Mouse (Mus musculus): Measurements from ENCODE around the gene Slbp. TPM values are rescaled to one million over a fixed set of nuclear protein-coding genes. Genes with fewer than 3 reads are reported as not detected.

Gene Slbp
- polyA plus RNA-seq, 1 experiment from 2014 or later, result 270 TPM

GRCm38 (mm10) chr5:33692393-33692792, 40.0 kb upstream of the Slbp start:
- Histone ChIP-seq H3K27ac (replicated peaks) (no peak overlapping the region), H3K9me3 (replicated peaks) (no peaks in the 10 kb centered on the region), H3K4me3 (replicated peaks) (no peak overlapping the region), H3K36me3 (replicated peaks) (no peaks in the 10 kb centered on the region), H3K27me3 (peaks cover 53% of the 10 kb centered on the region), H3K4me1 (replicated peaks) (peaks cover 43% of the 10 kb centered on the region), H3K4me2 (peak overlapping the region; percentile 10; the same call in 1 of the 2 replicates), H3K9ac (no peak overlapping the region)
- ATAC-seq (ENCODE audit: insufficient read depth), result no peak
- 12% methylated on average over 24 of the region's 24 CpGs for WGBS (ENCODE audit: insufficient replicate concordance)

- 75% methylated on average over 11 of the region's 11 CpGs for WGBS (ENCODE audit: insufficient replicate concordance)
- no peaks in the 10 kb centered on the region for H3K36me3 ChIP-seq (replicated peaks)
- H3K27ac ChIP-seq (replicated peaks), result no peak overlapping the region
- no peak overlapping the region for H3K4me2 ChIP-seq
- H3K27me3 ChIP-seq, result peaks cover 30% of the 10 kb centered on the region
- no peaks in the 10 kb centered on the region for H3K9me3 ChIP-seq (replicated peaks)
- ATAC-seq (ENCODE audit: insufficient read depth), result no peak
- H3K4me1 ChIP-seq (replicated peaks), result peaks cover 40% of the 10 kb centered on the region
- H3K9ac ChIP-seq, result no peak overlapping the region
- H3K4me3 ChIP-seq (replicated peaks), result no peak overlapping the region
Observed at GRCm38 (mm10) chr5:33689852-33690645, 37.7 kb upstream of the Slbp start.

GRCm38 (mm10) chr5:33689221-33689844, 37.0 kb upstream of the Slbp start:
- ATAC-seq (ENCODE audit: insufficient read depth), result no peak
- H3K9ac ChIP-seq, result no peak overlapping the region
- no peaks in the 10 kb centered on the region for H3K36me3 ChIP-seq (replicated peaks)
- peaks cover 23% of the 10 kb centered on the region for H3K27me3 ChIP-seq
- H3K4me1 ChIP-seq (replicated peaks), result peaks cover 36% of the 10 kb centered on the region
- no peak overlapping the region for H3K27ac ChIP-seq (replicated peaks)
- no peaks in the 10 kb centered on the region for H3K9me3 ChIP-seq (replicated peaks)
- WGBS (ENCODE audit: insufficient replicate concordance), result 73% methylated on average over 20 of the region's 20 CpGs
- no peak overlapping the region for H3K4me2 ChIP-seq
- no peak overlapping the region for H3K4me3 ChIP-seq (replicated peaks)

- no peaks in the 10 kb centered on the region for H3K9me3 ChIP-seq (replicated peaks)
- H3K4me2 ChIP-seq, result no peak overlapping the region
- H3K4me1 ChIP-seq (replicated peaks), result peaks cover 33% of the 10 kb centered on the region
- peaks cover 16% of the 10 kb centered on the region for H3K27me3 ChIP-seq
- ATAC-seq (ENCODE audit: insufficient read depth), result no peak
- 58% methylated on average over 14 of the region's 14 CpGs for WGBS (ENCODE audit: insufficient replicate concordance)
- no peak overlapping the region for H3K4me3 ChIP-seq (replicated peaks)
- no peak overlapping the region for H3K27ac ChIP-seq (replicated peaks)
- H3K36me3 ChIP-seq (replicated peaks), result no peaks in the 10 kb centered on the region
- H3K9ac ChIP-seq, result no peak overlapping the region
Observed at GRCm38 (mm10) chr5:33688278-33689220, 36.2 kb upstream of the Slbp start.

GRCm38 (mm10) chr5:33687142-33687541, 34.8 kb upstream of the Slbp start:
- WGBS (ENCODE audit: insufficient replicate concordance), result 48% methylated on average over 4 of the region's 4 CpGs
- Histone ChIP-seq H3K4me1 (replicated peaks) (peaks cover 31% of the 10 kb centered on the region), H3K27ac (replicated peaks) (no peak overlapping the region), H3K4me2 (no peak overlapping the region), H3K9ac (no peak overlapping the region), H3K27me3 (peaks cover 2% of the 10 kb centered on the region), H3K9me3 (replicated peaks) (no peaks in the 10 kb centered on the region), H3K4me3 (replicated peaks) (no peak overlapping the region), H3K36me3 (replicated peaks) (no peaks in the 10 kb centered on the region)
- peak; percentile 49 for ATAC-seq (ENCODE audit: insufficient read depth)

- WGBS (ENCODE audit: insufficient replicate concordance), result 82% methylated on average over 4 of the region's 4 CpGs
- Histone ChIP-seq H3K36me3 (replicated peaks) (no peaks in the 10 kb centered on the region), H3K4me1 (replicated peaks) (peaks cover 46% of the 10 kb centered on the region), H3K9me3 (replicated peaks) (no peaks in the 10 kb centered on the region), H3K4me3 (replicated peaks) (no peak overlapping the region), H3K27ac (replicated peaks) (no peak overlapping the region), H3K9ac (no peak overlapping the region), H3K27me3 (no peaks in the 10 kb centered on the region), H3K4me2 (no peak overlapping the region)
- no peak for ATAC-seq (ENCODE audit: insufficient read depth)
Observed at GRCm38 (mm10) chr5:33684932-33685331, 32.6 kb upstream of the Slbp start.

- ATAC-seq (ENCODE audit: insufficient read depth), result no peak
Observed at GRCm38 (mm10) chr5:33683897-33684652, 31.7 kb upstream of the Slbp start.

GRCm38 (mm10) chr5:33682963-33683362, 30.6 kb upstream of the Slbp start:
- no peaks in the 10 kb centered on the region for H3K27me3 ChIP-seq
- no peaks in the 10 kb centered on the region for H3K36me3 ChIP-seq (replicated peaks)
- WGBS (ENCODE audit: insufficient replicate concordance), result 45% methylated on average over 4 of the region's 4 CpGs
- no peaks in the 10 kb centered on the region for H3K9me3 ChIP-seq (replicated peaks)
- no peak overlapping the region for H3K27ac ChIP-seq (replicated peaks)
- no peak overlapping the region for H3K9ac ChIP-seq
- peaks cover 33% of the 10 kb centered on the region for H3K4me1 ChIP-seq (replicated peaks)
- H3K4me3 ChIP-seq (replicated peaks), result no peak overlapping the region
- ATAC-seq (ENCODE audit: insufficient read depth), result no peak
- no peak overlapping the region for H3K4me2 ChIP-seq

More at GRCm38 (mm10) chr5:33683897-33684652, 31.7 kb upstream of the Slbp start:
- H3K4me1 ChIP-seq (replicated peaks), result peaks cover 41% of the 10 kb centered on the region
- H3K9me3 ChIP-seq (replicated peaks), result no peaks in the 10 kb centered on the region
- H3K27ac ChIP-seq (replicated peaks), result no peak overlapping the region
- no peak overlapping the region for H3K4me2 ChIP-seq
- H3K4me3 ChIP-seq (replicated peaks), result no peak overlapping the region
- 41% methylated on average over 7 of the region's 7 CpGs for WGBS (ENCODE audit: insufficient replicate concordance)
- no peak overlapping the region for H3K9ac ChIP-seq
- no peaks in the 10 kb centered on the region for H3K27me3 ChIP-seq
- H3K36me3 ChIP-seq (replicated peaks), result no peaks in the 10 kb centered on the region

- no peaks in the 10 kb centered on the region for H3K36me3 ChIP-seq (replicated peaks)
- WGBS (ENCODE audit: insufficient replicate concordance), result 11% methylated on average over 15 of the region's 15 CpGs
Observed at GRCm38 (mm10) chr5:33681611-33682388, 29.4 kb upstream of the Slbp start.

GRCm38 (mm10) chr5:33681044-33681443, 28.7 kb upstream of the Slbp start:
- ATAC-seq (ENCODE audit: insufficient read depth), result no peak
- Histone ChIP-seq H3K36me3 (replicated peaks) (no peaks in the 10 kb centered on the region), H3K27me3 (no peaks in the 10 kb centered on the region), H3K27ac (replicated peaks) (no peak overlapping the region), H3K9me3 (replicated peaks) (no peaks in the 10 kb centered on the region), H3K4me2 (no peak overlapping the region), H3K4me1 (replicated peaks) (peaks cover 21% of the 10 kb centered on the region), H3K9ac (no peak overlapping the region), H3K4me3 (replicated peaks) (no peak overlapping the region)
- 19% methylated on average over 3 of the region's 3 CpGs for WGBS (ENCODE audit: insufficient replicate concordance)

More at GRCm38 (mm10) chr5:33681611-33682388, 29.4 kb upstream of the Slbp start:
- no peak overlapping the region for H3K27ac ChIP-seq (replicated peaks)
- H3K9me3 ChIP-seq (replicated peaks), result no peaks in the 10 kb centered on the region
- no peak overlapping the region for H3K9ac ChIP-seq
- peak overlapping the region; percentile 20 for H3K4me2 ChIP-seq
- H3K27me3 ChIP-seq, result no peaks in the 10 kb centered on the region
- no peak overlapping the region for H3K4me3 ChIP-seq (replicated peaks)
- peaks cover 26% of the 10 kb centered on the region for H3K4me1 ChIP-seq (replicated peaks)
- peak; percentile 73 for ATAC-seq (ENCODE audit: insufficient read depth)

Data from liver, embryonic 15.5 days (tissue).